Mouse (Mus musculus) right cerebral cortex, postnatal 10 days (tissue): ENCODE results near the gene Acot2.
A peak's percentile ranks its signal among the peaks of the same experiment; 100 is the strongest.
"Not testable (repeated sequence)": the region's sequence is repeated elsewhere in the genome, so short reads cannot be mapped to it uniquely, and the experiment has no call there.

Experiments
- DNase-seq, 2 experiments: peaks; one replicate each; pipeline ENCODE4 v3.0.0; 2021; ENCODE audit warnings: low spot score in 2 of 2

Acot2 gene

DNA sequence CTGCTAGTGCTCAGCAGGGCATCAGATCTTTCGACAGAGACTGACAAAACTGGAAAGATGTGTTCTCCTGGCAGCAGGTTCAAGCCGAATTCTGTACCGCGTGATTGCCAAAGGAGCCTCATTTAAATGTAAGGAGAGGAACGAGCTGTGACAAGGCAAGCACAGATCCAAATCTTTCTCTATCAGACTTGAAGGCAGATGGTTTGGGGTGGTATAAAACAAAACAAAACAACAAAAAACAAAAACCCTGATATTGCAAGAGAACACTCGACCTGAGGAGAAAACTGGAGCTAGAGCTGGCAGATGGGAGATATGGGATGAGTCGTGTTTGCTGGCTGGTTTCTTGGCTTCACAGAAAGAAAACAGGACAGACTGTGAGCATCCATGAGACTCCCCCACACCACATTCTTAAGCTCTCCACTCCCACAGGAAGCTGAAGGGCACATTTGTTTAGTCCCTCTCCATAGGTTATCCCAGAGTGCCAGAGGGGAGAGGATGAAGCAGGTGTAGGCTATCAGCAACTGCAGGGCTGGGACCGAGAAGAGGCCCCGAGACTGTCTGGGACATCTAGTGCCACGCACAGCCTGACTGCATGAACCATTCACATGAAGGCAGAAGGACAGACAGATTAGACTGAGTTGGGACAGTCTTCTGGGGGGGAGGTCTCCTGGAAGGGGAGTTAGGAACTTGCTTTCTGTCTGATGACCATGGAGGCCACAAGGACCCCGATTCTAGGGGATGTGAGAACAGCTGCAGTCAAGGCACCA is 10.9 kb downstream of the Acot2 start:
- no peak for DNase-seq

GRCm38 (mm10) chr12:83999237-83999636 is 11.6 kb downstream of the Acot2 start:
- DNase-seq: peak in 1 of 2 experiments; percentile 37

DNA sequence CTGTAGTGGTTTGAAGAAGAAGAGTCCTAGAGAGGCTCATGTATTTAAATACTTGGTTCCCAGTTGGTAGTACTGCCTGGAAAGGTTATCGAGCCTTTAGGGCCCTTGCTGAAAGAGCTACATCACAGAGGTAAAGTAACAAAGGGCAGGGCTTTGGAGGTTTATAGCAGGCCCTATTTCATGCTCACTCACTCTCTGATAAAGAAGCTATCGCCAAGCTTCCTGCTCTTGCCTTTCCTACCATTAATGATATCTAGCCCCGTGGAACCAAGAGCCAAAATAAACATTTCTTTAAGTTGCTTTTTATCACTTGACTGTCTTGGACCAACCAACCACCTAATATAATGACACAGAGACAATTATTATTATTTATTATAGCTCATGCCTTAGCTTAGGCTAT is 12.8 kb downstream of the Acot2 start:
- no peak for DNase-seq

GRCm38 (mm10) chr12:84003866-84004265 is 16.2 kb downstream of the Acot2 start:
- DNase-seq: no peak

DNA sequence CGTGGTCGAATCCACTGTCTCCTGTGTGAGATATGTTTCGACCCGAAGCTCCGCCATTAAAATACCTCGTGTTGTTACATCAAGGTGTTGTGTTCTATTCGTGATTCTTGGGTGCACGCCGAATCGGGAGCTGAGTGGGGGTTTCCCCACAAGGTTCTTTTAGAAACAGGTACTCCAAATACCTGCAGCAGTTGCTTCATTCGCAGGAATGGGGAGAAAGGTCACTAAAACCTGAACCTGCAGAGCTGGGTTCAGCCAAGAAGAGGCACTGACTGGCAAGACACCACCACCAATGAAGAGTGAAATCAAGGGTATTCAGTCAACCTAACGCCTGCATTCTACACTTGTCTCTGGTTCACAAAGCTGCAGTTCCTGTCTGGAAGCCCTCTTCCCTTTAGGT is 20.6 kb downstream of the Acot2 start:
- no peak for DNase-seq

DNA sequence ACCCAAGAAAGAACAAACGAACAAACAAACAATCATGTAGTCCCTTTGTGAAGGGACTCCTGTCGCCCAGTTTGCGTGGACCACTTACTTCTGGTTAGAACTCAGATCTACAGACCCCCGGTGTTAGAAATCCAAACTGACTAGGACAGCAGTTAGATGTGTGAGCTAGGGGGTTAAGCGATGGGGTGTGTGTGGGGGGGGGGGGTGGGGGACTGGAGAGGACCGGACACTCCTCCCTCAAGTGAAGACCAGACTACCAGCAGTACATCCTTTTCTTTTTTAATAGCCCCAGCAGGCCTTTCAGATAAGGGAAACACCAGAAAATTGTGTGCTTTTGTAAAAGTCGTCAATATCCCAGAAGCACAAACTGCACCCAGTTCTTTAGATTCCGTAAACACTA is 21.1 kb downstream of the Acot2 start:
- no peak for DNase-seq

- peak; percentile 78 to 85 for DNase-seq
Measured at GRCm38 (mm10) chr12:84009171-84009965, 21.7 kb downstream of the Acot2 start, which contains the start of gene Acot1. Acot1 (plus strand) TSS chr12:84009490.

GRCm38 (mm10) chr12:84010201-84010600 is 22.5 kb downstream of the Acot2 start:
- no peak for DNase-seq

- DNase-seq: peak; percentile 89 to 91
Measured at GRCm38 (mm10) chr12:84011251-84012040, 23.8 kb downstream of the Acot2 start.

- no peak for DNase-seq
Measured at GRCm38 (mm10) chr12:84013130-84013529, 25.5 kb downstream of the Acot2 start.

GRCm38 (mm10) chr12:84013701-84014100 is 26.0 kb downstream of the Acot2 start:
- DNase-seq: no peak

- peak; percentile 50 to 51 for DNase-seq
Measured at GRCm38 (mm10) chr12:84020528-84020927, 32.9 kb downstream of the Acot2 start.

DNA sequence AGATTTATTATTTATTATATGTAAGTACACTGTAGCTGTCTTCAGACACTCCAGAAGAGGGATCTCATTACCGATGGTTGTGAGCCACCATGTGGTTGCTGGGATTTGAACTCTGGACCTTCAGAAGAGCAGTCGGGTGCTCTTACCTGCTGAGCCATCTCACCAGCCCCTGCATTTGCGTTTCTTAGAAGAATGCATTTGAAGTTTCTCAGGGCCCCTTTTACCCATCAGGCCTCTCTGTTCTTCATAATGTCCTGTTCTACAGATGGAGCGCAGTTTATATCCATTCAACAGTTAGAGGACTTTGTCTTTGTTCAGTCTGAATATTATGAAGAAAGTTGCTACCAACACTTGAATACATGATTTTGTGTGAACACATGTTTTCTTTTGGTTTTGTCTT is 34.6 kb downstream of the Acot2 start:
- DNase-seq: not testable (repeated sequence)

GRCm38 (mm10) chr12:84023052-84023745 is 35.5 kb downstream of the Acot2 start:
- no peak for DNase-seq

DNA sequence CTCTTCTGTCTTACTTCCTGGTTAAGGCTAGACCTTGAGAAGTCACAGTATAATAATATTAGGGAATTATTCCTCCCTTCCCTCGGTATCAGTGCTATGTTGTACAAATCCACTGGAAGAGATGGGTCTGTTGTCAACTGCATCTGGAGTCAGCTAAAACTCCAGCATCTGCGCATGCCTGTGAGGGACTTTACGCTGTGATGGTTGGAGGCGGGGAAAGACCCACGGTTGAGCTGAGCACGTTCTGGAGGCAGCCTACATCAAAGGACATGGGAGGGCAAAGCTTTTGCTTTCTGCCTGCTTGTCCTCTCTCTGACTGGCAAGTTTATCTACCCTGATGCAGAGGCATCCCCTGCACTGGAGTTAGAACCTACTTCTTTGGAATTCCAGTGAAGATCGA is 38.2 kb downstream of the Acot2 start:
- DNase-seq: no peak

- DNase-seq: not testable (repeated sequence)
Measured at GRCm38 (mm10) chr12:84028328-84028727, 40.7 kb downstream of the Acot2 start.

GRCm38 (mm10) chr12:84029043-84029442 is 41.4 kb downstream of the Acot2 start:
- DNase-seq: not testable (repeated sequence)

DNA sequence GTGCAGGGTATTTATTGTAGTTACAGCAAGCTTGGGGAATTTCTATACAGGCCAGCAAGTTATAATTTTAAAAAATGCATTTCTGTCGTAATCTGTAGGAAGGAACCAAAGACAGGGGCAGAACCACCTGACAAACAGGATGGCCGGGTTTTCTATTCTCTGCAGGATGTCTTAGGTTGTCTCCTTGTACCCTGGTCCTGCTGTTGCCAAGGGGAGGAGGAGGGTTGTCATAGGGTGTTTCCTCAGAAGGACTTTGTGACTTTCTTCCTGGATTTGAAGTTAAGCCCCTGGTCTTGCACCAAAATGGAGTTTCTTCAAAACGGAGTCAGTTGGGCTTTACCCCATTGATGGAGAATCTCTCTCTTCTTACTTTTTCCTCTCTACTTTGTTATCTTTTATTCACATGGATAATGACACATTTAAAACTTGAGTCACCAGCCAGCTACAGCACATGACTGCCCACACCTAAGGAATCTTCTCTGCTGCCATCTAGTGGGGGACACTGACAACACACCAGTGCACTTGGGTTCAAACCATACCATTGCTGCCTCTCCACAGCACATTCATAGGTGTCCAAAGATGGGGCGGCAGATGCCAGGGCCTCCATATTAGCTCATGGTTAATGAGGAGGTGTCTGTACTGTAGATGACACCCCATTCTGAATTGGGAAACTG is 43.1 kb downstream of the Acot2 start:
- peak; percentile 65 to 79 for DNase-seq

- DNase-seq: no peak
Measured at GRCm38 (mm10) chr12:84032854-84033253, 45.2 kb downstream of the Acot2 start.

DNA sequence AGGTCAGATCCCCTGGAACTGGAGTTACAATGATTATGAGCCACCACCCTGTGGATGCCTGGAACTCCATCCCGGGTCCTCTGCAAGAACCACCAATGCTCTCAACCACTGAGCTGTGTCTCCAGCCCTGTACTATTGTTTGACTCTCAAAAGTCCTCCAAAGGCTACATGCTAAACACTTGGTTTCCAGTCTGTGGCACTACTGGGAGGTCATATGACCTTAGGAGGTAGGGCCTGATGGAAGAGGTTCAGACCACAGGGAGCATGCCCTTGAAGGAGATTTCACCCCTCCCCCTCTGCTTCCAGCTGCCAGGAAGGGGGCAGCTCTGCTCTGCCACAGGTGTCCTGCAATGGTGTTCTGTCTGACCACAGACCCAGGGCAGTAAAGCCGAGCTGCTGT is 45.6 kb downstream of the Acot2 start:
- DNase-seq: not testable (repeated sequence)

- no peak for DNase-seq
Measured at GRCm38 (mm10) chr12:84034108-84034507, 46.4 kb downstream of the Acot2 start.
